Mouse (Mus musculus) CH12.LX (cell line): ENCODE results near the gene Mgat5.

Experiments used
- EP300 ChIP-seq: IDR thresholded peaks from 2 replicates; pipeline ENCODE4 v1.6.1; 2011; ENCODE audit warnings: low read length, improper control_type of control experiment
- ZMIZ1 ChIP-seq: IDR thresholded peaks from 2 replicates; pipeline ENCODE4 v1.6.1; 2012; ENCODE audit warnings: low read depth, mild to moderate bottlenecking, inconsistent platforms, low read length, improper control_type of control experiment

GRCm38 (mm10) chr1:127395724-127396123 lies 190.9 kb downstream of the Mgat5 start:
- no peak for TF ChIP-seq ZMIZ1
- no peak for TF ChIP-seq EP300
